Mouse (Mus musculus): ENCODE data around the gene Stag3.

GRCm38 (mm10) chr5:138262001-138262400 is 18.0 kb upstream of the Stag3 start:
- TF ChIP-seq CTCF (IDR thresholded peaks at IDR 0.05; ENCODE audit: control insufficient read depth, insufficient read depth, insufficient read length) = no peak
- no peak for TF ChIP-seq MAX (IDR thresholded peaks at IDR 0.05)
- TF ChIP-seq CEBPB (IDR thresholded peaks at IDR 0.05; ENCODE audit: low read depth) = no peak
- no peak for TF ChIP-seq USF1 (IDR thresholded peaks at IDR 0.05; ENCODE audit: low read depth)
- no peak for TF ChIP-seq FOSL1 (IDR thresholded peaks at IDR 0.05; ENCODE audit: insufficient read depth, low read length, poor library complexity, severe bottlenecking)
- no peak for TF ChIP-seq MYOG (IDR thresholded peaks at IDR 0.05; ENCODE audit: control insufficient read depth, extremely low read depth, insufficient read length)
- TF ChIP-seq MYOD1 (IDR thresholded peaks at IDR 0.05; ENCODE audit: control insufficient read depth, insufficient read length, low read depth) = no peak
